Mouse (Mus musculus): ENCODE results near the gene Ndufv3.

DNA sequence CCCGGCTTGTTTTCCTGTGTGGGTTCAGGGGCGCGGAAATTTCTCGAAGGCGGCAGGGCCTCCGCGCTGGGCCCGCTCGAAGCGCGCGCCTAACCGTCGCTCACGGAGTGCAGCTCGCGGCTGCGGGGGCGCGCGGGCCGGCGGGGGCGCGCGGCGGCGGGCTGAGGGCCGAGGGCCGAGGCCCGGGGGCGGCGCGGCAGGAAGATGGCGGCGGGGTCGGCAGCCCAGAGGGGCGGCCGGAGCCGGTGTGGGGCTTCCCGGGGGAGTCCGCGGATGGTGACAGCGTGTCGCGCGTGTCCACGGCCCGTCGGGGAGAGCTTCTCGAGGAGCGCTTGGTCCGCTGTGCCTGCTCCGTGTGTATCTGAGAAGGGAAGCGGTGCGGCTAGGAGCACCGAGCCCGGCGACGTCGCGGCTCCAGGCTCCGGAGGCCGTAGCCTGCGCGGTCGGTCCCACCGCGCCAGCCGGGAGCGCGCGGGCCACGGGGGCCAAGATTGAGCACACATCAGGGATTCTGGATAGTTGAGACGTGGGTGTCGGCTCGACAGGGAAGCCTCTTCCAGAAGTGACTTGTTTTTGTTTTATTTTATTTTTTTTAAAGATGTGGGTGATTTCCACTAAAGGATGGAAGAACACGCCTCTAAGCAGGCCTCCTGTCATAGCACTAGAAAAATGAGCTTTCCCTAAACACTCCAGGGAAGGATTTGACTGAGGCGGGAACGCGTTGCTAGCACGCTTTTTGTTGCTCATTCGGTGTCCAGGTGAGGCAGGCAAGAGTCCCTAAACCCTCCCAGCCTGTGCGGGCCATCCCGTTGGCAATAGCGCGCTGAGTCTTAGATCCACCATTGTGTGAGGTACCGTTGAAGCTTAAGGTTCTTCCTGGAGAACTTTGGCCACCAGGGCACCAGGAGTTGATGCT, 45.5 kb downstream of the Ndufv3 start:
- no peak for TF ChIP-seq CTCF (IDR thresholded peaks at IDR 0.05; ENCODE audit: low read depth)
- TF ChIP-seq EP300 (IDR thresholded peaks at IDR 0.05; ENCODE audit: low read depth) = no peak
